Mouse (Mus musculus) layer of hippocampus, adult 9-11 months (tissue): ENCODE measurements at regions not wholly inside any gene's neighbourhood (a gene's known extent, or its start where the extent isn't known, plus 50 kb on each side); places are given as distances from the start of the nearest gene placed in this dataset.

ENCODE experiments used
- DNase-seq: peaks from one replicate; pipeline ENCODE4 v3.0.0; 2022

DNA sequence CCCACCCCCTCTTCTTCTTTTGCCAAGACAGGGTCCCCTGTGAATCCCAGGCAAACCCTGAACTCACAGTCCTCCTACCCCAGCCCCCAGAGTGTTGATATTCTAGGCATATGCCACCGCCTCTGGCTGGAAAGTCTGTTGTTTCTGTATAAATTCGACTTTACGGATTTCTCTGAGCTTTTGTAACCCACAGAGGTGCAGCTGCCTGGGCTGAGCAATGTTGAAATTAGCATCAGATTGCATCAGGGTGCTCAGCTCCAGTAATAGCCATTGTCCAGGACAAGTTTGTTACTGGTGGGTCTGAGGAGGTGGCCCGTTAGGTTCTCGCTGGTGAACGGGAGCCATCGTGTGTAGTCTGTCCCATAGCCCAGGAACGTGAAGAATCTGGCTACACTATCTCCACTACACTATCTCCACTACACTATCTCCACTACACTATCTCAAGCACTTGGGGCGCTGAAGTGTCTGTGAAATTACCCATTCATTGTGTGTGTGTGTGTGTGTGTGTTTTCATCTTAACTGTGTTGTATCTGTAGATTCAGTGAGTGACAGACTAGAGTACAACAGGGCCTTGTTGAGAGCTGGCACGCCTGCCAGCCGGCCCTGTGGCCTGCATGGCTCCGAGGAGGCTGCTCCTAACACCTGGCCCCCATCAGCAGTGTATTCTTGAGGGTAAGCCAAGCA, 92.4 kb upstream of the Hnrnpk start:
- DNase-seq: no peak

DNA sequence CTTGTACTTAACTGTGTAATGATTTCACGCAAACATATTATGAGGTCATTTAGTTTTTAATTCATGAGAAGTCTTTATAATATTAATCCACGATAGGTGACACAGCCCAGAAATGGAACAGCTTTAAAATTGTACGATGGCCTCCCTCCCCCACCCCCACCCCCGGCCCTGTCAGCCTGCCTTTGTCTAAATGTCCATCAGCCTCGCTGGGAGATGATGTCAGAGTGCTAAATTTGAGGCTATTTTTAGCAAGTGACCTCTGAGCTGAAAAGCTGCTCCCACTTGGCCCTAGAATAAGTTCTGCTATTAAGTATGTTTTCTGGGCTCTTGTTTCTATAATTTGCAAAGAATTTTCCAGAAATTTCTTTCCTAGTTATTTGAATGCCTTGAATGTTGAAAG, 91.6 kb upstream of the Hnrnpk start:
- DNase-seq: no peak

DNA sequence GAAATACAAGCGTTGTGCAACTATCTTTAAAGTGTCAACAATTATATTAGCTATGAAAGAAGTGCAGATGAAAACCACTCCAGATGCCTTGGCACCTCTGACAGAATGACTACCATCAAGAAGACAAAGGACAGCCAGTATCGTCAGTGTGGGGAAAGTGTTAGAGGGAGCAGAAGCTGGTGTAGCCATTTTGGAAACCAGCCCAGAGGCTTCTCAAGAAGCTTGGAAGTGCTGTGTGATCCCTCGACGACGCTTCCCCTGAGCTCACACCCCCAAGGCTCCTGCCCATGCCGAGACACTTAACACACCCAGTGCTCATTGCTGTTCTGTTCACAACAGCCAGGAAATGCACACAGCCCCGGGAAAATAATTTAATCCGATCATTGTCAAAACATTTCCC, 87.7 kb upstream of the Hnrnpk start:
- DNase-seq: no peak

DNA sequence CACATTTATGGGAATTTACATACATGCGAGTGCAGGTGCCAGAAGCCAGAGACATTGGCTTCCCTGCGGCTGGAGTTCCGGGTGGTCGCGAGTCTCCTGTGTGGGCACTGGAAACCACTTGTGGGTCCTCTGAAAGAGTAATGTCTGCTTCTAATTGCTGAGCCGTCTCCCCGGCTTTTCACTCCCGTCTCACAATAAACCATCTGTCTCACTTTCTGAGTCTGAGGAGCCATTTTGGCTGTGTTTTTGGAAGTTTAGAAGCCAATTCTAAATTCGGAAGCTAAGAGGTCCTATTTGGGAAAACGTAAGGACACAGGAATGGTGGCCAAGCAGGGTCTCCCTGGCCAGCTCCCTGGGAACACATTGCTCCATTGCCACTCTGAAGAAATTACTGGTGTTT, 81.9 kb upstream of the Hnrnpk start:
- DNase-seq: no peak

DNA sequence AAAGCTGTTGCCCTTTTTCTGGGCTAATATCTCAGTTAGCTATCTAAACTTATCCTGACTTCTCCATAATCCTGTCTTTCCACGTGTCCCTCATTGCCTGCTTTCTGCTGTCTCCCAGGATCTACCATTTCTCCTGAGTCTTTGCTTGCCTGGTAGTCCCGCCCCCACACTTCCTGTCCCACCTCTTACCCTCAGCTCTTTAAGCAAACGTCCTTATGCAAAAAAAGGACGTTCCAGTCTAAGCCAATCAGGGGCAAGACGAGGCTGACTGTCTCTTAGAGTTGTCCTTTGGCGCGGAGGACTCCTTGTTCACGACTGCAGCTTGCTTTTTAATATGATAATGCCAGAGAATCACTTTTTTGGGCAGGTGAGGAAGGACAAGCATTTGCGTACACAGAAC, 79.6 kb upstream of the Hnrnpk start:
- no peak for DNase-seq

DNA sequence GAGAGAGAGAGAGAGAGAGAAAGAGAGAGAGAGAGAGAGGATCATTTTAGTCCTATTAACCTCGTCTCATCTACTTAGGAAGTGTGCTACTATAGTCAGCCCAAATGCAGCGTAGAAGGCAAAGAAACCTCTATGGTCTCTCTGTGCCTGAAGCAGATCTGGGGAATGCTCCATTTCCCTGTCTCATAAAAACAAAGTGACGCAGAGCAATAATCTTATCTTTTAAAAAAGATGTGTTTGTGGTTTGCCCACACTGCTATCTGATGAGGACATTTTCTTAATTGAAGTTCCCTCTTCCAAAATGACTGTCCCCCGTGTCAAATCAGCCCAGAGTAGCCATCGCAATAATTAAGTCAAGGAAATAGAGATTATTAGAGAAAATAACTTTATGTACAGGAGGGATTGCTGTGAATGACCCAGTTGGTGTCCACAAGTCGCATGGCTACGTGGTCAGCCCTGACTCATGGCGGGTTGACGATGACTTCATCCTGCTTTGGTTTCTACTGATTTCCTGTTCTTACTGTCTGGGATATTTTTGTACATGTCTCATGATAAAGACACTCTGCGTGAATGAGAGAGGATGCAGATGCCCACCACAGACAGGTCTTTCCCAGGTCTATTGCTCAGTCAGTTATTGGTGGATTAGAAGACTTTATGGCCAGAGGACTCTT, 77.9 kb upstream of the Hnrnpk start:
- peak; percentile 42 for DNase-seq

DNA sequence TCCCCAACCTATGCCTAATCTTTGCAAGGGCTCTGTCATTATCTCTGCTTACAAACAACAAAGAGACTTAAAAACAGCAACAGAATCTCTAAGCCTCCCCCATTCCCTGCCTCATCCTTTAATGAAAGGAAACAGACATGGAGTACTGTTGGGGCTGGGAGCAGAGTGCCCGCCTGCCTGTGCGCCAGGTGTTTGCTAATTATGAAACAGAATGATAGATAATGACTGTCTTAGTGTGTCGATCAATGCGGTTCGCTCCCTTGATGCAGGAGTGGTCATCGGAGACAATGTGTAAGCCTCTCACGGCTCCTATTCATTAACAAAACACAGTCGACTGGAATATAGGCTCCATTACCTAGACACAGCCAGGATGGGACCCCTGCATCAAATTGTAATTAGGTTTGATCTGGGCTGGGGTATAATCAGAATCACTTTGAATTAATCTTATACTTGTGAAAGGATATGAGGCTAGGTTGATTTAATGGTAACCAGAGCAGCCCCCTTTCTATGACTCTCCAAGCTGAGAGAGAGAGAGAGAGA, 77.3 kb upstream of the Hnrnpk start:
- no peak for DNase-seq

DNA sequence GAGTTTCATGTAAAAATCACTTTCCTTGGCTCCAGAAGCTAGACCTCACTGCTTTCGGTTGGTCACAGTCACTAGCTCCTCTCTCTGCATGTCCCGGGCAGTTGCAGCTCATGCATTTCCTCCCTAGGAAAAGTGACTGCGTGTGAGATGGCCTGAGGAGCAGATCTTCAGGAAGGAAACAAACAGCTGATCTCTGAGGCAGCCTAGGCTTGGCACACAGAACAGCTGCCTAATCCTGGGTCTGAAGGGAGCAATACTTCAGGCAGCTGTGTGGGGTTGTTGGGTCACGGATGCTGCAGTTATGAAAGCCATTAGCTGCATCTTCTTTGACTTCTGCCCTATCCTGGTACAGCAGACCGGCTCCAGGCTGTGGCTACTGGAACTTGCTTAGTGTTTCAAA, 75.3 kb upstream of the Hnrnpk start:
- no peak for DNase-seq

DNA sequence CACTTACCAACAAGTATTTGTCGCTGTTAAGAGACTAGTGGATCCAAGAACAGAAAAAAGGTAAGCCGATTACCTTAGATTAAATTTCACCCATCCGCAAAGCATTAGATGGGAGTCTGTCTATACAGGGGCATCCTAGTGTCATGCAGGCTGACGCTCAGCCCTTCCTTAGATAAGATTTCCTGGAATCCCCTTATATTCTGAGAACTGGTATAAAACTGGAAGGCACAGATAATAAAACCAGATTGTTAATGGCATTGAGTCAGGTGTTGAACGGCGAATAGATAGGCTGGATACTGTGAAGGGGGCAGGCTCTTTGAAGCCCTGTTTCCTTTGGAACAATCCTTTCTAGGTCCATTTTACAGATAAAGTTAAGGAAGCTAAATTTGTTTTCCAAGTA, 74.1 kb upstream of the Hnrnpk start:
- DNase-seq: no peak

DNA sequence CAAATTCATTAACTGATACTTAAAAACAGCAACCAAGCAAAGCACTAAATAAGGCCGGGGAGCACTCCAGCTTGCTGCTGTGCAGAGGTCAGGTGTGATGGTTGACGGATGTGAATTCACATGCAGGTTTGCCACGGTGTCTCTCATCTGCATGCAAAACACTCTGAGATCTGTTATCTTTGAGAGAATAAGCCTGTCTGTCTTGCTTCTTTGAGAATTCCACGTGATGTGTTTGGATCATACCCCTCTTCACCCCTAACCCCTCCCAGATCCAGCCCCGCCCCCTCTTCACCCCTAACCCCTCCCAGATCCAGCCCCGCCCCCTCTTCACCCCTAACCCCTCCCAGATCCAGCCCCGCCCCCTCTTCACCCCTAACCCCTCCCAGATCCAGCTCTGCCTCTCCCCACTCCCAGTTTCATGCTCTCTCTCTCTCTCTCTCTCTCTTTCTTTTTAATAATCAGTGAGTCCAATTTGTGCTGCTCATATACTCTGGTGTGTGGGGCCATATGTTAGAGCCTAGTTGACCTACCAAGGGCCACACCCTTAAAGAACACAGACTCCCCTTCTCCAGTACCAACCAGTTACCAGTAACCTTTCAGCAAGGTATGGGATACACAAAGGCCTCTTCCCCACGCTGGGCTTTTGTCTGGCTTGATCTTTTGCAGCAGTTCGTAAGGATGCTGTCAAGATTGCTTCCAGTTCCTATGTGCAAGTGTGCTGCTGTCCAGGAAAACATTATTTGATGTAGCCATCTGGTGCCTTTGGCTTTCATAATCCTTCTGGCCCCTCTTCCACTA, 73.1 kb upstream of the Hnrnpk start:
- no peak for DNase-seq

DNA sequence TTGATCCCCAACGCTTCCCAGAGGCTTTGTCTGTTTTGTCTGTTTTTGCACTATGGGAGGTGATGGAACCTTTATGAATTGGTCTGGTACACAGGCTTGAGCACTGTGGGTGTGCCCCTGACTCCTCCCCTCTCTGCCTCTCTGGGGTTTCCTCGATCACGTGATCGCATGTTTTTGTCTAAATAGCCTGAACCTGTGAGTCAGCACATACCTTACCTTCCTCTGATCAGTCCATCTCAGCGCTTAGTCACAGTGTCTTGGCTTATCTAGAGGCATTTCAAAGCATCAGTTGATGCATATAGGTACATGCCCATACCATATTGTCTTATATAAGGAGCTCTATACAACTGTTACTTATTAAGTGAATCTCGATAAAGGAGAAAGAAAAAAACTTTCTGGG, 72.4 kb upstream of the Hnrnpk start:
- DNase-seq: no peak

DNA sequence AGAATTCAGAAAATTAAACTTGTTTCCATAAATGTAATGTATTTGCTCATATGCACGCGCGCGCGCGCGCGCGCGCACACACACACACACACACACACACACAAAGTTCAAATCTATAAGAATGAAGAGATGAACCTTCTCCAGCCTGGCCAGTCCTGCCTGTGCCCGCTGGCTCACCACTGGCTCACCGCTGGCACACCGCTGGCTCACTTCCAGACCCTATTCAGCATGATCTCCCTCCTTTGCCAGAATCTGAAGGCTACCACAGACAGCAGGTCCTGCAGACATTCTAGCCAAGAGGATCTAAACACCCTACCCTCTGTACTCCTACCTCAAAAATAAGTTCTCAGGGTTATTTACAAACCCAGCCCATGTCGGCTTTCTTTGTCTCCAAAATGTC, 69.3 kb upstream of the Hnrnpk start:
- no peak for DNase-seq

DNA sequence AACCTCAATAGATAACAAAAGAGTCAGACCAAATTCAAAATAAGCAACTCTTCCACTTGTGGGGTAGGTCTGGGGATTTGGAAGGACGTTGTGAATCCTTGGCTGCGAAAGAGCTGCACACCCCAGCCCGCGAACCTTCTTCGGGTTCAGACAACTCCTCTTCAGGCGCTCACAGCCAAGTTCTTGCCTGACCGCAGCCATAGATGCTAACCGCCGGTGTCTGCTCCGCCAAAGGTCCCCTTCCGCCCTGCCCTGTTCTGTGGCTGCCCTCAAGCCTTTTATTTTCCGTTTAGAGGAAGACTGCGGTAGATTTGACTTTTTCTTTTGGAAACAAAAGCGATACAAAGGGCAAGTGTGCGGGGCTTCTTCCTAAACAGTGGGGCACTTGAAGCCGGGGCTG, 68.6 kb upstream of the Hnrnpk start:
- DNase-seq: no peak

DNA sequence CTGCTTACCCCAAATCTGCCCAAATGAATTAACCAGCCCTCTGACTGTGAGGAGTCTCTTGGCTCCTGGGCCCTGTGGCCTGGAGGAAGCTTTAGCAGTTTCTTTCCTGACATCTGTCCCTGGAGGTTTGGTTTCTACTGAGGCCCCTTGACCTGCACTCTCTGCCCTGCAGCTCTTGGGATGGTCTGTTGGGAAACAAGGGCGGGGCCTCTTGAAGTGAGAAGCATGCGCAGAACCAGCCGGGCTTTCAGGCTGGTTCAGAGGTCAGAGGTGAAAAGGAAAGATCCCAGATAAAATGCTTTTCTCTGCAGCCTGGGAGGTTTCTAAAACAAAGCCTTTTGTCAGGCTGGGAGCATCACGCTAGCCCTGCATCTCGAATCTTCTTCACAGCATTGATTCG, 66.6 kb upstream of the Hnrnpk start:
- no peak for DNase-seq

DNA sequence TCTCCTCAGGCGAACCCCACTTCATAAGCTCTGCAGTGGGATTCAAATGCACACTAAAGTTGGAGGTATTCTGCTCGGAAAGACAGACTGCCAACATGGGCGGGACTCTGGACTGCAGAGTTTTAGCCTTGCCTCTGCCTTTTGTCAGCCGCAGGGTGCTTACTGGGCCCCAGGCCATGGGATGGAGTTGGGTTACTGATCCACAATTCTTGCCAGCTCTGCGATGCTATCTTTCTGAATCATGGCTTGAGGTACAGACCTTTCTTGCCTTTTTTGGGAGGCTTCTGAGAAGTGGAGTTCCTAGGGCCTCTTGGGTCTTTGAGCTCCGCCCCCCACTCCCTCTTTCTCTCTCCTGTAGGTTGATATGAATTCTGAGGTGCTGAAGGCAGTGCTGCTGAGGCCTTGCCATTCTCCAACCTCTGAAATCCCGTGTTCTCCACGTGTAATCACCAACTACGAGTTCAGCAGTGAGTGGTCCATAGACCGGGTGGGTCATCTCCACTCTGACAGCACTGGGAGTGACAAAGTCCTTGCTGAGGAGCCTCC, 64.0 kb upstream of the Hnrnpk start:
- no peak for DNase-seq

DNA sequence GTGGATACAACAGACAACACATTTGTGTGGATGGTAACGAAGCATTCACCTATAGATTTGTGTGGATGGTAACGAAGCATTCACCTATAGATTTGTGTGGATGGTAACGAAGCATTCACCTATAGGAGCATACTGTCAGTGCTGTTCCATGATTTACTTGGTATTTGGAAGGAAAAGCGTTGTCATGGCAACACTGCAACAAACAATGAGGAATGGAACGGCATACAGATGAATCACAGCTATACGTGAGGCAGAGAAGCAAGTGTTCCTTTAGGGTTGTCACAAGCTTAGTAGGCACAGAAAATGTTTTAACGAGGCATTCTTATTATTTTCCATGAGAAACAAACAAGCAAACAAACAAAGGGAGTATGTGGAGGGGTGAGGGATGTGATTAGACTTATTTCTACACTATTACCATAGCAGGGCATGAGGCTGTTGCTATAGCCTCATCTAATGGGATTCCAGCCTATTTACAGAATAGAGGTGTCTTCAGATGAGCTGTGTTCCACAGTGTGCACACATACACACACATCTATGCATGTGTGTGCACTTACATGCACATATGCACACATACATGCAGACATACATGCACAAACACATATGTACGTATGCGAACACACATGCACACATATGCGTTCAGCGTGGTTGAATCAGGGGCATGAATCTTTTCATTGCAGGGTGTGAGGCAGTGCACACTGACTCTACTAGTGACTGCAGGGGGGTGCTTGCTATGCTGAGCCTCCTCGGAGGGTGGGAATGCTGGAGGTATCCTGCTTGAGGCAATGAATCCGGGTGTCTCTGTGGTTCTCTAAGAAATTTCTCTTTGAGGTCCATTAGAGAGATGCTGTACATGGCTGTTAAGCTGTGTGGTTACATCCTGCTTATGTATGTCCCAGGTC, 62.3 kb upstream of the Hnrnpk start:
- DNase-seq: no peak
